Mouse (Mus musculus) naive thymus-derived CD4-positive, alpha-beta T cell, adult 2 months (primary cell): Measurements from ENCODE around the gene Apoa4.
A peak's percentile ranks its signal among the peaks of the same experiment; 100 is the strongest.

Source experiments
- DNase-seq: peaks from one replicate; pipeline ENCODE4 v3.0.0-alpha.2; 2011; ENCODE audit warnings: low read depth

Gene Apoa4

GRCm38 (mm10) chr9:46227064-46227614 is 13.4 kb upstream of the Apoa4 start:
- DNase-seq, result no peak

- DNase-seq, result no peak
Measured at GRCm38 (mm10) chr9:46228491-46228890, 12.0 kb upstream of the Apoa4 start, which contains the start of gene Apoa1. Gene Apoa1 (plus strand): TSS chr9:46228580.

- DNase-seq, result peak; percentile 67
Measured at GRCm38 (mm10) chr9:46229573-46230449, 10.7 kb upstream of the Apoa4 start.

GRCm38 (mm10) chr9:46230450-46230975 is 10.0 kb upstream of the Apoa4 start:
- no peak for DNase-seq

GRCm38 (mm10) chr9:46235196-46235595 is 5.3 kb upstream of the Apoa4 start:
- DNase-seq, result no peak

- no peak for DNase-seq
Measured at GRCm38 (mm10) chr9:46235596-46235648, 5.1 kb upstream of the Apoa4 start, which contains the start of gene Apoc3. Gene Apoc3 (minus strand): TSS chr9:46235636.

- DNase-seq, result no peak
Measured at GRCm38 (mm10) chr9:46235649-46236048, 4.8 kb upstream of the Apoa4 start.

- DNase-seq, result no peak
Measured at GRCm38 (mm10) chr9:46238850-46239249, 1.6 kb upstream of the Apoa4 start.

- no peak for DNase-seq
Measured at GRCm38 (mm10) chr9:46241818-46242217, 1.3 kb downstream of the Apoa4 start.

- DNase-seq, result no peak
Measured at GRCm38 (mm10) chr9:46243122-46243521, 2.6 kb downstream of the Apoa4 start.

GRCm38 (mm10) chr9:46243584-46243983 is 3.1 kb downstream of the Apoa4 start:
- DNase-seq, result no peak

GRCm38 (mm10) chr9:46246752-46247324 is 6.3 kb downstream of the Apoa4 start:
- peak; percentile 75 for DNase-seq

GRCm38 (mm10) chr9:46256177-46256576 is 15.7 kb downstream of the Apoa4 start:
- no peak for DNase-seq

GRCm38 (mm10) chr9:46256658-46257385 is 16.3 kb downstream of the Apoa4 start:
- DNase-seq, result no peak

- no peak for DNase-seq
Measured at GRCm38 (mm10) chr9:46257546-46257945, 17.1 kb downstream of the Apoa4 start.

GRCm38 (mm10) chr9:46259111-46259510 is 18.6 kb downstream of the Apoa4 start:
- DNase-seq, result no peak

GRCm38 (mm10) chr9:46261131-46261530 is 20.6 kb downstream of the Apoa4 start:
- no peak for DNase-seq

- no peak for DNase-seq
Measured at GRCm38 (mm10) chr9:46268343-46268873, 27.9 kb downstream of the Apoa4 start, which contains the start of gene Apoa5. Gene Apoa5 (plus strand): TSS chr9:46268633.

- DNase-seq, result no peak
Measured at GRCm38 (mm10) chr9:46269125-46269524, 28.6 kb downstream of the Apoa4 start.

- DNase-seq, result no peak
Measured at GRCm38 (mm10) chr9:46270782-46271181, 30.3 kb downstream of the Apoa4 start.

GRCm38 (mm10) chr9:46272070-46272469 is 31.6 kb downstream of the Apoa4 start:
- DNase-seq, result peak; percentile 78

GRCm38 (mm10) chr9:46272677-46273454 is 32.4 kb downstream of the Apoa4 start, which contains the start of gene Zpr1:
Gene Zpr1 (plus strand): TSS chr9:46273064.
- DNase-seq, result peak; percentile 92
